Mouse (Mus musculus) stomach, postnatal 0 days (tissue): Measurements from ENCODE around the gene Ccdc83.

Experiments
- CTCF ChIP-seq: IDR thresholded peaks from 2 replicates; pipeline ENCODE4 v1.5.1; 2016; ENCODE audit warnings: antibody characterized with exemption, low read depth, mild to moderate bottlenecking, moderate library complexity
- EP300 ChIP-seq: optimal IDR thresholded peaks from 2 replicates; pipeline ENCODE3; 2016; ENCODE audit warnings: antibody characterized with exemption

- TF ChIP-seq CTCF (no peak), EP300 (no peak)
These were observed 31.7 kb downstream of the Ccdc83 start for GRCm38 (mm10) chr7:90233921-90234320.
